9 mouse cellular contexts compared by ENCODE assay signal in genomic region chr2:92499701-92500322, GRCm38 (mm10). TPM values are rescaled to one million over a fixed set of nuclear protein-coding genes. Genes with fewer than 3 reads are reported as not detected.
DNase-seq lines count a peak whose midpoint lies in the region.
"Had no signal": no experiment of that assay in that cellular context is flagged by ENCODE, and none has a peak within 500 bp of the region (broad histone marks: within the 10 kb centered on the region; RNA-seq: fewer than 3 reads in every experiment).

No protein-coding gene starts in this region.

- intact Hi-C loops in left cerebral cortex, postnatal 36 days (cut with DNase I), result no loop called here

- peak; percentile 46 to 47 for DNase-seq in cerebellum, postnatal 10 days
- DNase-seq in cerebellum, adult 11 months, result no peak
- peak; percentile 54 to 74 for DNase-seq in frontal cortex, postnatal 10 days (ENCODE audit: low spot score in 2 of 2)
- peak; percentile 52 to 56 for DNase-seq in left cerebral cortex, postnatal 36 days (ENCODE audit: low spot score in 2 of 2)
- DNase-seq in right cerebral cortex, postnatal 14 days, result peak; percentile 61
- DNase-seq in ovary, postnatal 10 days (ENCODE audit: low spot score), result no peak
- no peak for DNase-seq in adrenal gland, adult 8-10 months
- no peak for DNase-seq in cerebellum, postnatal 14 days
- DNase-seq: adrenal gland, adult 2 months had no signal

RNA-seq across cellular contexts. Expression of gene Slc35c1, which starts 39.5 kb away (rescaled TPM):
- 10 to 100 TPM; 17.0 to 18.4 TPM for total RNA-seq in left cerebral cortex, postnatal 36 days (2021)
- total RNA-seq in adrenal gland, adult 8-10 months (2022), result 10 to 100 TPM; 15.7 to 24.0 (median 19.6) TPM

Comparison
In these comparisons a context has a peak if more than half of its experiments do, and no peak if none do; other contexts are left out.
1. DNase-seq: peak in cerebellum, postnatal 10 days (2 of 2), frontal cortex, postnatal 10 days (2 of 2), left cerebral cortex, postnatal 36 days (2 of 2) and right cerebral cortex, postnatal 14 days (single experiment); none in cerebellum, adult 11 months (single experiment), ovary, postnatal 10 days (single experiment), adrenal gland, adult 8-10 months (single experiment) and cerebellum, postnatal 14 days (0 of 2).